Mouse (Mus musculus) Patski (cell line): ENCODE measurements around the gene Hist1h2bl. TPM values are rescaled to one million over a fixed set of nuclear protein-coding genes. Genes with fewer than 3 reads are reported as not detected.
"Not testable (repeated sequence)": the region's sequence is repeated elsewhere in the genome, so short reads cannot be mapped to it uniquely, and the experiment has no call there.

ENCODE experiments used
- ATAC-seq: fragments of 100-300 bp; one replicate; pipeline ENCODE4 v1.8.0; 2021
- CTCF ChIA-PET: fragments of 350-600 bp; sonication (Branson Sonifier 250); formaldehyde crosslinking; loops from one replicate; lab custom pipeline; 2022; ENCODE audit warnings: inconsistent platforms; lab: Charles Lee
- POLR2A ChIA-PET: fragments of 350-600 bp; sonication (Branson Sonifier 250); formaldehyde crosslinking; loops from one replicate; lab custom pipeline; 2022; ENCODE audit warnings: antibody characterized with exemption, inconsistent platforms; lab: Charles Lee
- DNase-seq: peaks from one replicate; pipeline ENCODE4 v3.0.0-alpha.2; 2011; ENCODE audit warnings: low read depth, low spot score
- H3K27me3 ChIP-seq: fragments of 371-371 bp; one replicate; pipeline ENCODE4 v1.5.1; 2021
- CTCF ChIP-seq: fragments of 100-300 bp; IDR thresholded peaks from one replicate; pipeline ENCODE4 v1.5.1; 2021
- in situ Hi-C: fragments of 300-500 bp; cut with MboI; formaldehyde crosslinking; loops from 3 replicates; pipeline ENCODE4 v1.11.1; 2018; ENCODE audit warnings: low pct_unique_long_range_greater_than_20kb, mixed read lengths
- polyA plus RNA-seq: library from polyadenylated mRNA; unstranded; gene quantifications from one replicate; pipeline ENCODE4 v1.2.3, GENCODE M21; 2021

The Hist1h2bl gene
- polyA plus RNA-seq, 1 experiment from 2014 or later = 1.1 TPM

DNA sequence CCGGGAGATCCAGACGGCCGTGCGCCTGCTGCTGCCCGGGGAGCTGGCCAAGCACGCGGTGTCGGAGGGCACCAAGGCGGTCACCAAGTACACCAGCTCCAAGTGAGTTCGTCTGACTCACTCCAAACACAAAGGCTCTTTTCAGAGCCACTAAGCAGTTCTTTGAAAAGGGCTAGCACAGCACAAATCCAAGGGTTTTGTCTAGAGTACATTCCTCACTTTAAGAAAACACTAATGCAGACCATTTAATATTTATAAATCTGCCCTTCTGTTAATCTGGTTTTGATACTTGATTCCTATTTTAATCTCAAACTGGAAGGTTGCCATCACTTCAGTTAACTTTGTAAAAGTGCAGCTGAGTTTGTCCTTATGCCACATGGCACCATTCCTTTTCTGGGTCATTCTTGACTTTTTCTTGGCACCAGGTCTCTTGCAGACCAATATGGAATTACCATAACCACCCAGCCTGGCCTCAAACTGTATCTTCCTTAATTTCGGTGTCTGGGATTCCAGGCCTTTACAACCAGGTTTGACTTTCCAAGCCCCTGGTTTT, 6.5 kb upstream of the Hist1h2bl start:
- in situ Hi-C loops = loop anchor here (10.0 kb wide), 1 partner anchor 538 kb away; no protein-coding TSS in a partner anchor
- POLR2A ChIA-PET = no interaction called here
- no peak for TF ChIP-seq CTCF
- DNase-seq (no peak), ATAC-seq (peak; percentile 19)
- no peaks in the 10 kb centered on the region for H3K27me3 ChIP-seq
- CTCF ChIA-PET = interaction anchor here (0.9 kb wide), 1 partner anchor 11 kb away, joined by 3 read pairs; no protein-coding TSS in a partner anchor

DNA sequence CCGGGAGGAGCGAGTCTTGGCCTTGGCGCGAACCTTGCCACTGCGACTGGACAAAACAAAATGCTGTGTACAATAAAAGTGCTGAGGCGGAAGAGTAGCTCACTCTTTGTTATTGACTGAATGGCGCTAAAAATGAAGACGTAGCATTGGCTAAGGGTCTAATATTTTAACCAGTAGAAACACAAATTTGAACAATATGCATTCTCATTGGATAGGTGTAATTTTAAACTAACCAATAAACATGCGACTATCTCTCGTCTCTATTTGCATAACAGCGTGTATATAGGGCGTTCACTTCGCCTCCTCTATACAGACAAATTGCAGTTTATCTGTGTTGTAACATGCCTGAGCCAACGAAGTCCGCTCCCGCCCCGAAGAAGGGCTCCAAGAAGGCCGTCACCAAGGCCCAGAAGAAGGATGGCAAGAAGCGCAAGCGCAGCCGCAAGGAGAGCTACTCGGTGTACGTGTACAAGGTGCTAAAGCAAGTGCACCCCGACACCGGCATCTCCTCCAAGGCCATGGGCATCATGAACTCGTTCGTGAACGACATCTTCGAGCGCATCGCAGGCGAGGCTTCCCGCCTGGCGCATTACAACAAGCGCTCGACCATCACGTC, 5.9 kb upstream of the Hist1h2bl start, which contains the start of gene Hist1h2bm:
Hist1h2bm (plus strand) TSS at position 288 of the 616 bp plus-strand sequence.
- H3K27me3 ChIP-seq, POLR2A ChIA-PET: not testable (repeated sequence)
- ATAC-seq = peak; percentile 94
- CTCF ChIA-PET = interaction anchor here (1.2 to 1.7 kb wide), 3 partner anchors 11 to 16 kb away, joined by 4 read pairs; no protein-coding TSS in a partner anchor
- peak; percentile 89 for DNase-seq
- in situ Hi-C loops = loop anchor here (10.0 kb wide), 1 partner anchor 537 kb away; no protein-coding TSS in a partner anchor

DNA sequence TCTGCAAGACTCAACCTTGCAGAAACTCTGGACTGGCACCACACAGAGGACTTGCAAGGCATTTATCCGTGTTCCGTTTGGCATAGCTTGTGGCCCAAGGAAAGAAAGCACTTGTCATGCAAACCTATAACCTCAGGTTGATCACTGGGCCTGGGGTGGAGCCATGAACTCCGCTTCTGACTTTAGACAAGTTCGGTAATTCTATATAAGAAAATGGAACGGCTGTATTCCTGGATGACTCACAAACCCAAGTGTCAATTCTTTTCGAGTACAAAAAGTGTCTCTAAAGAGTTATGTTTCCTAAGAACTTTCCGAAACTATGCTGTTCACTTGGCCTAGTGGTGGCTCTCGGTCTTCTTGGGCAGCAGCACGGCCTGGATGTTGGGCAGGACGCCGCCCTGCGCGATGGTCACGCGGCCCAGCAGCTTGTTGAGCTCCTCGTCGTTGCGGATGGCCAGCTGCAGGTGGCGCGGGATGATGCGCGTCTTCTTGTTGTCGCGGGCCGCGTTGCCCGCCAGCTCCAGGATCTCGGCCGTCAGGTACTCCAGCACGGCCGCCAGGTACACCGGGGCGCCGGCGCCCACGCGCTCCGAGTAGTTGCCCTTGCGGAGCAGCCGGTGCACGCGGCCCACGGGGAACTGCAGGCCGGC, 5.3 kb upstream of the Hist1h2bl start:
- in situ Hi-C loops = loop anchor here (10.0 kb wide), 1 partner anchor 536 kb away; no protein-coding TSS in a partner anchor
- CTCF ChIA-PET = interaction anchor here (1.2 to 1.7 kb wide), 3 partner anchors 10 to 16 kb away, joined by 4 read pairs; no protein-coding TSS in a partner anchor
- not testable (repeated sequence) for DNase-seq, H3K27me3 ChIP-seq
- ATAC-seq = peak; percentile 3
- POLR2A ChIA-PET = interaction anchor here (0.6 to 0.8 kb wide), 2 partner anchors 59 to 1861 kb away, joined by 3 to 4 read pairs; partner anchors contain the start of gene Hist1h1b
- TF ChIP-seq CTCF = peak; percentile 30

DNA sequence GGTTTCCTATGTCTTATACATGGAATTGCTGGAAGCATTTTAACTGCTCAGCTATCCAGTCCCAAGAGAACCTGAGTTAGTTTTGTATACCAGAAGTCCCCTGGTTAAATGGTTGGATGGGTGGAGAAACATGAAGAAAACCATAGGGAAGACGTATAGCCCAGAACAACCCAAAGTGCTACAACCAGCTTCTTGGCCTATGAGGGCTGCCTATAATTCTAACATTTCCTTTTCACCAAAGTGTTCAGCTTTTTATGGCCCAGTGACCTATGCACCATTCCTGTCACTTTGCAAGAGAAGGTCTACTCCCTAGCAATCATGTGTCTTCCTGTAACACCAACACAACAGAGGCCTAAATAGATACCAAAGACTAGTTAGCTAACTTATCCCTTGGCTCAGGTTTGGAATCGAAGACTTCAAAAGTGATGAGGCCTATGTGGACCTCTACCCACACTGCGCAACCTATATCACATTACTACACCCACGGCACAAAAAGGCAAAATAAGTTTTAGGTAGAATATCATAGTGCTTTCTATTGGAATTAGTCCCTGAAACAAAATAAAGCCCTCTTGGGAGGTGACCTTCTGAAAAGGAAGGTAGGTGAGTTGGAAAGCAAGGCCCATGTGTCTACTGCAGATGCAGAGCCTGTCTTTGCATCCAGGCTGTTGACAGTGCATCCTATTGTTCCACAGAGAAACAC, 2.6 kb upstream of the Hist1h2bl start:
- DNase-seq = no peak
- ChIA-PET POLR2A (interaction anchor here (1.1 to 1.2 kb wide), 2 partner anchors 15 to 18 kb away, joined by 3 read pairs; no protein-coding TSS in a partner anchor), CTCF (interaction anchor here (1.7 kb wide), 1 partner anchor 15 kb away, joined by 4 read pairs; no protein-coding TSS in a partner anchor)
- H3K27me3 ChIP-seq = no peaks in the 10 kb centered on the region
- no peak for ATAC-seq
- TF ChIP-seq CTCF = no peak
- in situ Hi-C loops = loop anchor here (10.0 kb wide), 3 partner anchors 554 to 1816 kb away; partner anchors contain the start of genes Abt1, Hist1h2af, Hist1h3g and Hist1h4h

DNA sequence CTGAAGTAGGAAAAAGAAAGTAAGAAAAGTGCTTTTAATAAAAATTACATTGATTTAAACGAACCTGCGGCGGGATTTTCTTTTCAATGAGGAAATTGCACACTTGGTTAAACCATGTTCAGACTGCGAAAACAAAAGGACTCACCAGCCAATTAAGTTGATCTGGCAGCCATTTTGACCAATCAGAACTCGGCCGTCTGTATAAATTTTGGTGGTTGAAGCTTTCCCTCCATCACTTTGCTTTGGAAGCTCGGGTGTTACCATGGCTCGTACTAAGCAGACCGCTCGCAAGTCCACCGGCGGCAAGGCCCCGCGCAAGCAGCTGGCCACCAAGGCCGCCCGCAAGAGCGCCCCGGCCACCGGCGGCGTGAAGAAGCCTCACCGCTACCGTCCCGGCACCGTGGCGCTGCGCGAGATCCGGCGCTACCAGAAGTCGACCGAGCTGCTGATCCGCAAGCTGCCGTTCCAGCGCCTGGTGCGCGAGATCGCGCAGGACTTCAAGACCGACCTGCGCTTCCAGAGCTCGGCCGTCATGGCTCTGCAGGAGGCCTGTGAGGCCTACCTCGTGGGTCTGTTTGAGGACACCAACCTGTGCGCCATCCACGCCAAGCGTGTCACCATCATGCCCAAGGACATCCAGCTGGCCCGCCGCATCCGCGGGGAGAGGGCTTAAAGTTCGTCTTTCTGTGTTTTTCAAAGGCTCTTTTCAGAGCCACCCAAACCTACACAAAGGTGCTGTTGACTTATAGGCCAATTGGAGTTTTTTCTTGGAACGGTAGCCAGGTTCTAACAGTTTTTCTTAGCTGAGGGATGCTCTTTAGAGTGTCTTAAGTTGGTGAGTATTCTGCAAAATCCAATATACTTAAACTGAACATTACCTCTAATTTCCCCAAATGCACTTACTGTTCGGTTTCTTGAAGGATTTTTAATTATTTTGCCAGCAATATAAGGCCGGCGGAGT, 1.7 kb upstream of the Hist1h2bl start, which contains the start of gene Hist1h3h:
Hist1h3h (plus strand) TSS at position 263 of the 961 bp plus-strand sequence.
- DNase-seq (peak; percentile 94), ATAC-seq (peak; percentile 23)
- H3K27me3 ChIP-seq = not testable (repeated sequence)
- ChIA-PET POLR2A (interaction anchor here (1.1 to 1.2 kb wide), 2 partner anchors 16 to 19 kb away, joined by 3 read pairs; no protein-coding TSS in a partner anchor), CTCF (interaction anchor here (1.7 kb wide), 1 partner anchor 16 kb away, joined by 4 read pairs; no protein-coding TSS in a partner anchor)
- in situ Hi-C loops = loop anchor here (10.0 kb wide), 3 partner anchors 553 to 1817 kb away; partner anchors contain the start of genes Abt1, Hist1h2af, Hist1h3g and Hist1h4h

DNA sequence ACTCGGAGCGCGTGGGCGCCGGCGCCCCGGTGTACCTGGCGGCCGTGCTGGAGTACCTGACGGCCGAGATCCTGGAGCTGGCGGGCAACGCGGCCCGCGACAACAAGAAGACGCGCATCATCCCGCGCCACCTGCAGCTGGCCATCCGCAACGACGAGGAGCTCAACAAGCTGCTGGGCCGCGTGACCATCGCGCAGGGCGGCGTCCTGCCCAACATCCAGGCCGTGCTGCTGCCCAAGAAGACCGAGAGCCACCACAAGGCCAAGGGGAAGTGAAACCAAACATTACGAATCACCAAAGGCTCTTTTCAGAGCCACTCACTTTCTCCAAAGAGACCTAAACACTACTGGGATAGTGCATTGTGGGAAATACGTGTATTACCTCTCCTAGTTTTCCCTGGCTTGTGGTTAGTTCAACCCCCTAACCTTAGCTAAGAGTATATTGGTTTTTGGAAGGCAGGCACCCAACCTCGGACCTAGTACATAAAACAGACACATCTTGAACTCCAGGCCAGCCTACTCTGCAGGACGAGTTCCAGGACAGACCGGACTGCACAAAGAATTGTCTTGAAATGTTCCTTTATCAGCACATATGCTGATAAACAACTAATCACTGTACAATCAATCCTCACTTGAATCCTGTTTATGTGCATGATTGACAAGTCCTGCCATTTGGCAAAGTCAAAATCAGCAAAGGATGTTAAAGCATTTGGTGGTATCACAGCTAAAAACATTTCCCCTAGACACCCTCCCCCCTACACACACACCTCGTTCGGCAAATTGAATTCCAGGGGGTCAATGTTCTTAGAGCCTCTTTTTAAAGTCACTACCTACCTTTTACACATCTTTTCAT, 823 bp upstream of the Hist1h2bl start:
- CTCF ChIA-PET, ATAC-seq, DNase-seq, POLR2A ChIA-PET, H3K27me3 ChIP-seq: not testable (repeated sequence)
- in situ Hi-C loops = loop anchor here (10.0 kb wide), 3 partner anchors 552 to 1818 kb away; partner anchors contain the start of genes Abt1, Hist1h2af, Hist1h3g and Hist1h4h

DNA sequence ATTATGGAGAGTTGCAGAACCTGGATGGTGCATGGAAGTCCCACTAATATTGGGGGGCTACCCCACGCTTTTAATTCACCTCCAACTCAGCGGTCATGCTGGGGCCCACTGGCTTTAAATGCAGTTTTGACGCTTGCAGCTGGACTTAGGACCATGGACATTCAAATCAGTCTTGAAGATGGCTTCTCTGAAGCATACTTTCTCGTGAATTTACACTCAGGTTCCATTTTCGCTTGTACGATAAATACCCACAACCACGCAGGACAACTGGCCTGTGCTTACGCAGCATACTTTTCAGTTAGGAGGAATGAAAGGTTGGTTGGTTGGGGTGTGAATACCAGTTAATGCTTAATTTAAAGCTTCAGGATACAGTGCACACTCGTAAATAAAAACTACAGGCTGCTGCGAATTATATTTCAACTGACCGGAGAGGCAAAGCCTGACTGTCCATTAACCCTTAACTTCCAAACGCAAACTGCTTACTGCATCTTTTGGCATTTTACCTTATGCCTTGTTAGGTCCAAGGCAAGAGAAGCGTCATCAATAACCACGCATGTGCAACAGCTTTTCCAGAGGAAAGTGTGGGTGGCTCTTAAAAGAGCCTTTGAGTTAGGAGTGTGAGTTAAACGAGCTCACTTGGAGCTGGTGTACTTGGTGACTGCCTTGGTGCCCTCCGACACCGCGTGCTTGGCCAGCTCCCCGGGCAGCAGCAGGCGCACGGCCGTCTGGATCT, 646 bp downstream of the Hist1h2bl start:
- DNase-seq (no peak), ATAC-seq (no peak)
- H3K27me3 ChIP-seq = no peaks in the 10 kb centered on the region
- POLR2A ChIA-PET = no interaction called here
- in situ Hi-C loops = loop anchor here (10.0 kb wide), 3 partner anchors 550 to 1820 kb away; partner anchors contain the start of genes Abt1, Hist1h2af, Hist1h3g and Hist1h4h
- no peak for TF ChIP-seq CTCF
- CTCF ChIA-PET = interaction anchor here (0.6 kb wide), 1 partner anchor 18 kb away, joined by 3 read pairs; no protein-coding TSS in a partner anchor
